Mouse (Mus musculus): ENCODE results near the gene Lrrc17.

GRCm38 (mm10) chr5:21592106-21592505, 48.7 kb downstream of the Lrrc17 start:
- TF ChIP-seq CTCF (IDR thresholded peaks at IDR 0.05; ENCODE audit: low read depth, low read length) (no peak), GATA2 (IDR thresholded peaks at IDR 0.05; ENCODE audit: borderline replicate concordance, low read depth, low read length) (no peak), GATA1 (IDR thresholded peaks at IDR 0.05; ENCODE audit: borderline replicate concordance, low read length) (no peak), TAL1 (conservative IDR thresholded peaks at IDR 0.05; ENCODE audit: low read depth, low read length) (no peak), POLR2AphosphoS5 (IDR thresholded peaks at IDR 0.05; ENCODE audit: insufficient replicate concordance, low read depth, low read length) (no peak)

All from G1E (cell line).